Mouse (Mus musculus): ENCODE results near the gene Clint1.
A peak's percentile ranks its signal among the peaks of the same experiment; 100 is the strongest.
"Not testable (repeated sequence)": the region's sequence is repeated elsewhere in the genome, so short reads cannot be mapped to it uniquely, and the experiment has no call there.

The Clint1 gene

DNA sequence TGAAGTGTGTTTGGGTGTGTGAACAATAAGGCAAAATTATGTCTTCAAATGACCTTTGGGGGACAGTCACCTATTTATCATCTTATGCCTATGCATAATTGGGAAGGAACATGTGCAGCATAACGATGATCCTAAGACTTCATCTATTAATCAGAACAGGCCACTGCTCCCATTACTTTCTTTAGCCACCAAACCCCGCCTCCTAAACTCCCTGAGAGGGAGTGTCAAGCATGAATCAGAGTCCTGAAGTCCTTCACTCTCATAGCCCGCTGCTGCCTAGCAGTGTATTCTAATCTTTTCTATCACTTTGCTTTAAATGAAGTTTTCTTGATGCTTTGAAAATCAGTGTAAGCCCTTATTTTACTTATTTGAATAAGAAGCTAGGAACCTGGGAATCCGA is 2.6 kb upstream of the Clint1 start:
- DNase-seq, result no peak

DNA sequence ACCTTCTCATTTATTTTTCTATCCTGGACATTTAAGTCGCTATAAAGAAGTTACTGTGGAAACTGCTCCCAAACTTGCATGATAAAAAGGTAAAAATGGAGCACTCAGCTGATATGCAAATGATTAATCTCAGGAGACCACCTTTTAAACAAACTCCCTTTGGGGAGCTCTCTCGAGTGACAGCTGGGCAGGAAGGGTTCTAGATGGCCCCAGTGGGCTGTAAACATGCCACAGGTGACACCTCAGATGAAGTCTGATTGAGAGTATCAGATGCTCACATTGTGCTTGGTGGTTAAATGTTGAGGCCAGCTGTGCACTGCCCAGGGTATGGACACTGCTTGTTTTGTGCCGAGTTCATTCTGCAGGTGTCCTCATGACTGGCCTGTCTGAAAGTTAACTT is 2.0 kb upstream of the Clint1 start:
- no peak for DNase-seq

DNA sequence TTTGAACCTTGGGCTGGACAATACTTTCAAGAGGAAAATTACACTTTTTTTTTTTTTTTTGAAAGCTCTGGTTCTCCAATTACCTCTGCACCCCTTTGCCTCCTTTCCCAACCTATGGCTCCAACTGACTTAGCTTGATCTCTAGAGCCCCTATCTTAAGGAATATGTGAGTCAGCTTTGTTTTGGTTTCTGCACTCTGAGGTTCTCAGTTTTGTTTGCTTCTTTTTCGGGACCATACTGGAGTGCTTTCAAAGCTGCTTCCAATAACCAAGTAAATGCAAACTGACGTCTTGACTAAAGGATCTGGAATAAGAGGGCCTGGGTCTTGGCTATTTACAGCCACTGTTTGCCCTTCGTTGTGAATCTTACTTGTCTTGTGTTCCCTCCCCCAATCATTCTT is 1.5 kb upstream of the Clint1 start:
- no peak for DNase-seq

DNA sequence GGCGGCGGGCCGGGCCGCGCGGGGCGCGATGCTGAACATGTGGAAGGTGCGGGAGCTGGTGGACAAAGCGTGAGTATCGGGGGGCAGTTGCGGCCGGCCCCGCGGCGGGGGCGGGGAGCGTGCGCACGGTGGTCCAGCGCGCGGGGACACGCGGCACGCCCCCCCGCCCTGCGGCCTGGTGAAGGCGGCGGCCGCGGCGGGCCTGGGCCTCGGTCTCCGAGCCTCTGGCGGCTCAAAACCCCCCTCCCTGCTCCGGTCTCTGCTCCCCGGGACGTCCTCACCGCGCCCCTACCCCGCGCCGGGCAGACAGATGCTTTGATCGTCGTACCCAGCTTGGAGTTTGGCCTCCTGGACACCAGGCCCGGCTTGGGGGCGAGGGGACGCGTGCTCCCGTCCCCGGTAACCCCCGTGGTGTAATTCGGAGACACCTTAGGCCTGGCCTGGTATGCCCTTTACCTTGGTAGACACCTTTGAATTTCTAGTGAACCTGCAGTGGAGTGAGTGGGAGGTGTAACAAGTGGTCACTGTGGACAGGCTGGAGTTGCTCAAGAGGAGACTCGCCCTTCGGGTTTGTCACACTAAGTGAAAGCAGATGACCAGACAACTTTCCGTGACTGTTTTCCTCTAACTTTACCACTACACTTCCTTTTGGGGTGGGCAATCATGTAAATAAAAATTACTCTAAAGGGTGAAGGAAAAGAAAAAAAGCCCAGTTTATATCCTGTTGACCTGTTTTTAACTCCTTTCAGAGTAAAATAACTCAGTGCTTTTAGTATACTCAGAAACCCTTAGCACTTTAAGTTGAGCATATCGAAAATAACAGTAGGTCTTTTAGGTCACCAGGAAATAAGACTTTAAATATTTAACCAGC is 508 bp downstream of the Clint1 start:
- DNase-seq, result peak in 1 of 2 experiments; percentile 40

DNA sequence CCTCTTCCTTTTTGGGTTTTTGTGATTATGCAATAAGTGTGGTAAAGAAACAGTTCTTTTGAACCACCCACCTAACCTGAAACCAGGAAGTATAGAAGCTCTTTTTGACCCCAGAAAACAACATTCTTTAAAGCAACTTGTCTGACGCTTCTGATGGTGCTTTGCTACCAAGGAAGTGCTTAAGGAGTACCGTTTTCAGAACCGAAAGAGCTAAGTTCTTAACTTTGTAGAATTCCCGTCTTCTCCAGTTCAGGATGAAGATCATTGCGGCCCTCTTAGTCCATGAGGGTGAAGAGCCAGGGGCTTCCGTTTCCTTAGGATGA is 1.1 kb downstream of the Clint1 start:
- no peak for DNase-seq

DNA sequence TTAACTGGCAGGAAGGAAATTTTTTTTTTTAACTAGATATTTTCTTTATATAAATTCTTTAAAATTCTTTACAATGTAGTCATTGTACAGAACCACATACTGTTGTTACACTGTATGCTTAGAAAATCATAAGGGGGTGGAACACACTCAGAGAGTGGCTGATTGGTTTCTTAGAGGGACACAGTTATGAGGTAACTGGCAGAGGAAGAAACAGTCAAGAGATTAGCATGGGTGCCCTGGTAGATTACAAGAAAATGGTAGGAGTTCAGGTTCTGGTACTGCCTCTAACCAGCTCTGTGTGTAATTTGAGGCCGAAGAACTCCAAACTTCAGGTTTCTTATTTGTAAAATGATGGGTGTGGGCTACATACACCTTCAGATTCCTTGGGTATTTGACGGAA is 2.1 kb downstream of the Clint1 start:
- no peak for DNase-seq

DNA sequence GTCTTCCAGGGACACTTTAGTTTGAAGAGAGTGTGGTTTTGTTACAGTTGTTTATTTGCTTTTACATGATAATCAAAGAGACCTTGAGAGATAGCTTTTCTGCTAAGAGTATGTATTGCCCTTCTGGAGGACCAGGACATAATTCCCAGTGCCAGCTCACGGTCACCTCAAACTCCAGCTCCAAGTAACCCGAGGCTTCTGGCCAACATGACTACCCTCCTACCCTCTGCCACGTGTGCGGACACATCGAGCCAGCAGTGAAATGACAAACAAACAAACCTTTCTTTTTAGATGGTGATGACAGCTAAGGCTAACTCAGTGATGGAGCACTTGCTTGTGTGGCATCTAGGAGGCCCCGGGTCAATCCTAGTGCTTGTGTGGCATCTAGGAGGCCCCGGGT is 2.5 kb downstream of the Clint1 start:
- no peak for DNase-seq

DNA sequence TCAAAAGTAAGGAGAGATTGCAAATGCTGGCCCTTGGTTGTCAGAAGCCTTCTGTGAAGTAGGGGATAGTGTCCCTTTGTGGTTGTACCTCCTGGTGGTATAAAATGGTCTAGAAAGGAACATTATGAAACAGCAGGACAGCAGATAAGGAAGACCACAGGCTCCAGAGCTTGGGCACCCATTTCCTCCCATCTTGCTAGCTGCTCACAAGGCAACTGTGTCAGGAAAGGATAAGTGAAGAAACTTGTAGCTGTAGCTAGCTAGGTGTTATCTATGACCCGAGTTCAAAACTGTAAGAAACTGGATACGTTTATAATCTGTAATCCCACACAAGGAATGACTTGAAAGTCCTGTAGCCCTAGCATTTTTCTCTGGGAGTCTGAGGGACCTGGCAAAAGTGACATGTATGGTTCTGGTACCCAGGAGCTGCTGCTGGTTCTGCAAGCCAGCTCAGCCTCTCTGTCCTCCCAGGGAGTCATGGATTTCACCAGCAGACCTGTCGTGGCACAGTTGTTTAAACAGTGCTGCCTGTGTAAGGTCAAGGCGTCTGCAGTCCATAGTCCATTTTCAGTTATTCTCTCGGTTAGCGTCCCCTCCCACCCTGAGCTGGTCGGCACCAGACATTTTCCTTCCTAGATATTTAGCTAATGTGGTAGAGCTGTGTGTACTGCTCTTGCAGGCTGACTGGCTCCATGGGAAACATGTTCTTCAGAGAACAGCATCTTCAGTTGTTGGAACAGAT is 3.7 kb downstream of the Clint1 start:
- DNase-seq, result no peak

DNA sequence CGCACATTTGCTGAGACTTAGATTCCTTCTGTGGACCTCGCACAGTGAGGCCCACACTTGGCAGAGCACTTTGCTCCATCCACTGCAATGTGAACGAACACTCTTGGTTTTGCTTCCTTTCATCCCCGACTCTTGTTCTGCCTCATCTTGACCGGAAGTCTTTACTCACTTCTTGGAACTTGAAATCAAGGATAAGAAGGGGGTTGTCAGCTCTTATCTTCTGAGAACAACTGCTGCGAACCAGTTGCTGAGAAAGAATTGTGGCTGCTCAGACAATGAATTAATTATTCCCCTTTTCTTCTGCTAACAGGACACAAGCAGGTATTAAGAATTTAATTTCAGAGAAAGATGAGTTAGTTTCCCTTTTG is 4.3 kb downstream of the Clint1 start:
- DNase-seq, result no peak

DNA sequence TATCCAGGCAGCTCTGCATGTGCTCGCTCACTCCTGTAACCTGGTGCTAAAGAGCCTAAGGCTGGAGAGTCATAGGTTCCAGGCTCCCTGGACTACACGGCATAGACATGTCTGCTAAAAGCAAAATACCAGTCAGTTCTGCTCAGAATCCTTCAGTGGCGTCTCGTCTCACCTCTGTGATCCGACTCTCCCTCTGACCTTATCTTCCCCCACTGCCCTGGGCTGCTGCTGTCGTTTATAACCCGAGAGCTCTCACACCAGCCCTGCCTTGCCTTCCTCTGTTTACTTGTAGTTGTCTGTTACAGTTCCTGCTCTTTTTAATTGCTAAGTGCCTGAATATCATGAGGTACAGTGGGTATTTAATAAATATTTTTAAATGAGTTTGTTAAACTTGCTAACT is 9.5 kb downstream of the Clint1 start:
- DNase-seq, result no peak

DNA sequence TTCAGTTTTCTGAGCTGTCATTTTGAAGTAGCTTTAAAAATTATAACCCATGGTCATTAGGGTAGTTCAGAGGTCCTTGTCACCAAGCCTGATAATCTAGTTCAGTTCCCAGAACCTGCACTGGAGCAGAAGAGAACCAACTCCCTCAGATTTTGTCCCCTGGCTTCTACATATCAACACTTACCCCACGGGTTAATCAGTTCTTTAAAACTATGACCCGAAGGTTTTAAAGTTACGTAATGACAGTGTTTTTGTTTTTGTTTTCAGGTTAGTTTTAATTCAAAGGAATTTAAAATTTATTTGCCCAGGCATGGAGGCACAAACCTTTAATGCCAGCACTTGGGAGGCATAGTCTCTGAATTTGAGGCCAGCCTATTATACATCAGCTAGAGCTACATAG is 12.6 kb downstream of the Clint1 start:
- no peak for DNase-seq

DNA sequence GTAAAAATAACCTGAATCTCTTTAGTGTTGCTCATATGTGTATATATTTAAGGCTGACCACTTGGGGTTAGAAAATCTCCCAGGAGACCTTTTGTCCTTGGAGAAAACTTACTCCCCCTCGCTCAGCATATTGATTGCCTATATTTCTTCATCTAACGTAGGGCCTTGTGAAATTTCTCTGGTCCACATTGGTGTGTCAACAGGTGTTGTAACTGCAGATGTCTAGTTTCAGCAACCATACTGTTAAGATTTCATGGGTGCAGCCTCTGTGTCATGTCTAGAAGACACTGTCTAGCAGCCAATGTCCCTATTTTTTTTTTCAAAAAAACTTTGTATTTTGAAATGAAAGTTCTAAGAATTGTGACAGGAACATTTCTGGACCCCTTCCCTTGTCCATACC is 14.0 kb downstream of the Clint1 start:
- no peak for DNase-seq

DNA sequence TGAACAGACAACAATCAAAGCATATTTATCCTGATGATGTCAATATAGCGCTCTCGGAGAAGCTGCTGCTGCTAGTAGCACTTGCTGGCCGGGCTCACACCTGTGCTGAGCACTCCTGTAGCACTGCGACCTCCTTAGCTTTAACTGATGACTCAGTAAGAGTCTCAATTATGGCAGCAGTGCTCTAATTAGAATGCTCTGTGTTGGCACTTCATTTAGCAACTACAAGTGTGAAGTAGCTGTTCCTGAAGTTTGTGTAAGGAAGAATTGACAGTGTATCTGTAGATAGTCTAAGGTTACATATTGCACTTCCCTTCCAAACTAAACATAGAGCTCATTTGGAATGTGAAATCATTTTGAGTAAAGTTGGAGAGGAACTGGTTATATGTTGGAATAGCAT is 14.7 kb downstream of the Clint1 start:
- no peak for DNase-seq

DNA sequence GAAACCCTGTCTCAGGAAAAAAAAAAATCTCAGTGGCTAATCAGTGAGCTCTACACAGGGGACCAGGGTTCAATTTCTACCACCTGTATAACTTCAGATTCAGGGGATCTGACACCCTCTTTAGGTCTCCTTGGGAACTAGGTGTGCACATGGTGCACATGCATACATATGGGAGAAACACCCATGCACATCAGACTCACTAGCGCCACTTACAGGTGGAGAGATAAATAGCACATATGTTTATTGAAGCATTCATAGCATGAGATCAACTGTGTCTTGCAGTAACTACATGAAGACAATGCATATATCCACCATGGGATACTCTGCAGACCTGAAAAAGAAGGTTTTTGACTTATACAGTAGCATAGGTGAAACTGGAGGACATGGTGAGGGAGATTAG is 21.8 kb downstream of the Clint1 start:
- no peak for DNase-seq

DNA sequence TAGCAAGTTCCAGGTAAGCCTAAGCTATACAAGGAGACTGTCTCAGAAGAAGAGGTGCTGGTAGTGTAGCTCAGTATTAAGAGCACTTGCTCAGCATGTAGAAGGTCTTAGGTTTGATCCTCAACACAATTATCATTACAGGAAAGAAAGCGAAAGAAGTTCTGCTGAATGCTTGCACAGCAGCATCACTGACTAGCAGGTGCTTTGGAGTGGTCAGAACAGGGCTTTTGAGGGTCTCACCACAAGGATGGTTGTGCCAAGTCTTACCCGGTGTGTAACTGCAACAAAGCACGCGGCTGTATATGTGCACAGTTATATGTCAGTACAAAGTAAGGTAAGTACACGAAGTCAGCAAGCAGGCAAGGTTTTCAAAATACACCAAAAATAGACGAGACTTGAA is 22.4 kb downstream of the Clint1 start:
- DNase-seq, result peak; percentile 20 to 35

DNA sequence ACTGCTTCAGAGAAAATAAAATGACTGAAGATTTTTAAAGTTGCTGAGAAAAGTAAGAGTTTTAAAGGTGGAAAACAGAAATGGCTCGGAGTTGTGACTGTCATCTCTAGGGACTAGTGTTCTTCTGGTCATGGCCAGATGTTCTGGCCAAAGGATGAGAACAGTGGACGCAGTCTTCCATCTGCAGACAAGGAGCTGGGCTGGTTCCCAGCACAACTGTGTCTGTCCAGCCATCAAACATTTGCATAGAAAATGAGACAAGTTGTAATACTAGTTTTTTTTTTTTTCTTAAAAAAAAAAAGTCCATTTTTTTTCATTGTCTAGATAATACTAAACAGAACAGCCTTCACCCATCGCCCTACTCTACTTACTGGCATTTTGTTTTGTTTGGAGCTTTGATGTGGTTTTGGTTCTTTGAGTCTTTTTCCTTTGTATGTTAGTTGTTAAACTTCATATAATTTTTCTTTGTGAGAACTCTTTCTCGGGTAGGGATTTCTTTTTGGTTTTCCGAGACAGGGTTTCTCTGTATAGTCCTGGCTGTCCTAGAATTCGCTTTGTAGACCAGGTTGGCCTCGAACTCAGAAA is 23.6 kb downstream of the Clint1 start:
- DNase-seq, result no peak

DNA sequence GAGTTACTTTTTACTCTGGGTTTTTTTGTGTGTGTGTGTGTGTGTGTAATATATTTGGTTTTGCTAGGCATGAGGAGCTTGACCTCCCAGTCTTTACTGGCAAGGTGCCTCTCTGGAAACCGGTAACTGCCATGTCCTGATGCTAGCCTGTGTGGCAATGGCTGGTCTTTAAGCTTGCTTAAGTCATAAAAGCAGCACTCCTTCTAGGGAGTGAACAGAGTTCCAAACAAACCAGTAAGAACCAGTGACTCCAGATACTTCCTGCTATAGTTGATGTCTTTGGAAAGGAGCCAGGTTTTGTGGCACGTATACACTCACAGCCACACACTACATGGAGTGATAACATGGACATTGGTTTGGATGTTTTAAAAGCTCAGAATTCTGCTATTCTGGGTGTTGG is 24.2 kb downstream of the Clint1 start:
- DNase-seq, result no peak

DNA sequence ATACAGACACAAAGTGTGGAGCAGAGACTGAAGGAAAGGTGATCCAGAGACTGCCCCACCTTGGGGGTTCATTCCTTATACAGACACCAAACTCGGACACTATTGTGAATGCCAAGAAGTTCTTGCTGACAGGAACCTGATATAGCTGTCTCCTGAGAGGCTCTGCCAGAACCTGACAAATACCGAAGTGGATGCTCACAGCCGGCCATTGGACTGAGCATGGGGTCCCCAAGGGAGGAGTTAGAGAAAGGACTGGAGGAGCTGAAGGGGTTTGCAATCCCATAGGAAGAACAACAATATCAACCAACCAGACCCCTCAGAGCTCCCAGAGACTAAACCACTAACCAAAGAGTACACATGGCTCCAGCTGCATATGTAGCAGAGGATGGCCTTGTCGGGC is 27.5 kb downstream of the Clint1 start:
- DNase-seq, result not testable (repeated sequence)

DNA sequence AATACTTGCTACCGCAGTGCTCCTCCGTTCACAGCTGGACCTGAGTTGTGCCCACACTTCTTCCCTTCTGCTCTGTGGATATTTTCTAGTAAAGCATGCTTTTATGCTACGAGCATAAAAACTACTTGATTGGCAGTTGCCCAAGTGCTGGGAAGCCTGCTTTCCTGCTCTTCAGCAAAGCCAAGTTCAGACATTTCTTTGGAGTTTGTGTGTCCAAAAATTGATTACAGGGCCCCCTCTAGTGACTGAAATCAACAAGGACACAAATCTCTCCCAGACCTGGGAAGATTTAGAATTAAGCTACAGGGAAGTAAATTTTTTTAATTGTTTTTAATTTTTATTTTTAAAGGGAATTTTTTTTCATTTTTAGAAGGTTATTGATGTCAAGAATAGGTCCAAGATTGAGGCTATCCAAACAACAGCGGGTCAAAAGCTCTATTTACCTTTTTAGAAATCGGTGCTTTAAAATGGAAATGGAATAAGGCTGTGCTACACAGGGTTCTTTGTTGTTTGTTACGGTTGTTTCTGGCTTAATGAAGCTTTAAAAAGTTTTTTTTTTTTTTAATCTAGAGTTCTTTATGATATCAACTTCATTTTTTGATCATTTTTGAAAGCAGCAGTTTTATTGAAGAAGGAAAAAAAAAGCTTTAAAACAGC is 29.3 kb downstream of the Clint1 start:
- DNase-seq, result no peak

DNA sequence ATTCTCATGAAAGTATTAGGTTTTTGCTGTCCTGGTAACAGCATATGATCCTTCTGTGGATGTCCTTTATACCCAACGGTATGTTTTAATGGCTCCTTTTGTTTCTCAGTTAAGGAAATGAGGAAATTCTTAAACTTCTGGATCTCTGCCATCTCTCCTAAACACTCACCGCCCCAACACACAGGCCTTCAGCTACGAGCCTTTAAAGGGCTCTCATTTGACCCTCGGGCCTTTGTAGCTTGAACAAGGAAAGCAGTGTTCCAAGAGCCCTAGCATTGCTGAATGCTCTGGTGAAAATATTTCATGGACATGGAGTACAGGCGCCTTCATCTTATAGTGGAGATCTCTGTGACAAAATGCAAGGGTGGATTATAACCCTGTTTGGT is 29.8 kb downstream of the Clint1 start:
- DNase-seq, result no peak

DNA sequence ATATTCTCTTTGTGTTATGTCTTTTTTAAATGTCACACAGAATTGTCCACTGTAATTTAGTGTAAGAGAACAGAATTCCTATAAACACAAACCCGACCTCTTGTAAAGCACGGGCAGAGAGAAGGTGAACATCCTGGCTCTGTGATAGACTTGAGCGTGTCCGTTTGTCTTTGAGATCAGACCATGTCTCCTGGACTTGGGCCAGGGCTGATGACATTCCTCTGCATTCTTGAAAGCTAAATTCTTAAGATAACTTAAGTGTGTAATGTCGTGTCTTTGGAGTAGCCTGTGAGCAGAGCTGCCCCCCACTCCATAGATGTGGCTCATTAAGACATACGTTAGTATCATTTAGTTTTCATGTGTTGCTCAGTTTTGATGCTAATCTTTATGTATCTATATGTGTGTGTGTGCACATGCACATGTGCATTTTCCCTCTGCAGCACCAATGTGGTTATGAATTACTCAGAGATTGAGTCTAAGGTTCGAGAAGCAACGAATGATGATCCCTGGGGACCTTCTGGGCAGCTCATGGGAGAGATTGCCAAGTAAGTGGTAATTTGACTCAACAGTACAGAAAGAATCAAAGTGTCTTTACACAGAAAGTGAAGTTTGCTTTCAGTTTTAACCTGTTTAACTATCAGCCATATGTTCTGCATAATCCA is 31.6 kb downstream of the Clint1 start:
- DNase-seq, result no peak

DNA sequence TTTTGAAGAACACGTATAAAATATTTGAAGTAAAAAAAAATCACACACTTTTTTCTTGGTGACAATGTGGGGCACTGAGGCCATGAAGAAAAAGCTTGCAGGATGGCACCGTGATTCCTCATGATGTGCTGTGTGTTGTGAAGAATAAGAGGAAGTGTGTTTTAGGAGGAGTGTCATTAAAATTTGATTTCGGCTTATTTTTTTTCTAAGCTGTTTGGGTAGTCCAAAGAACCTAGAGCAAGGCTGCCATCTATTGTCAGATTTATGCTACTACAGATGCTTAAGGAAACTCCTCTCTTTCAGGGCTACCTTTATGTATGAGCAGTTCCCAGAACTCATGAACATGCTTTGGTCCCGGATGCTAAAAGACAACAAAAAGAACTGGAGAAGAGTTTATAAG is 32.2 kb downstream of the Clint1 start:
- DNase-seq, result no peak

DNA sequence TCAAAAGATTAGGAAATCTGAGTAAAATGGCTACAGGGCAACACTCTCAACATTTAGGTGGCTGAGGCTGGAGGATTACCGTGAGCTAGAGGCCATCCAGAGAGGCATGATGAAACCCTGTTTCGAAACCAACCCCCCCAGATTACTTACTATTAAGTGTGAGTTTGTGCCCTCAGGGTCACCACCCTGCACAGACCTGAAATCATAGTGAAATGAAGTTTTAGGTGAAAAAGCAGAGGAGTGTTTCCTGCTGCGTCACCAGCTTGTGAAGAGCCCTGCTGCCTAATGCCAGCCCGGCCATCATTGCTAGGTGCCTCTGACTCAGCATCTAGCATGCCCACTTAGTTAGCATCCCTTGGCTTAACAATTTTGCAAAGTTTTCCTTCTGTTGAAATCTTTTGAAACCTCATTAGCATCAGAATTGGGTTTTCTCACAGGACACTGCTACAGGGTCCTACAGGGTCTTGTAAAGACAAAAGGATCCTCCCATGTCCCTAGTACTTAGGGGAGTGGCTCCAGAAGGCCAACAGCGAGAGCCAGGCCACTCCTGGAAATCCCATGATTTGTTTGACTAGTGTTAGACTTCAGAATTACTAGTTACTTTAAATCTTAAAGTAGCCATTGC is 33.9 kb downstream of the Clint1 start:
- DNase-seq, result no peak

Measured in thymus, postnatal 36 days (tissue).